Mouse (Mus musculus) megakaryocyte, embryonic 14.5 days (primary cell): ENCODE results near the gene Nup107.

Experiments used
- FLI1 ChIP-seq: IDR thresholded peaks from 2 replicates; pipeline ENCODE4 v1.6.1; 2012; ENCODE audit warnings: low read length, inconsistent platforms, mixed read lengths
- GATA1 ChIP-seq: IDR thresholded peaks from 3 replicates; pipeline ENCODE4 v1.6.1; 2012; ENCODE audit warnings: mixed read lengths, low read length, inconsistent platforms, borderline replicate concordance

DNA sequence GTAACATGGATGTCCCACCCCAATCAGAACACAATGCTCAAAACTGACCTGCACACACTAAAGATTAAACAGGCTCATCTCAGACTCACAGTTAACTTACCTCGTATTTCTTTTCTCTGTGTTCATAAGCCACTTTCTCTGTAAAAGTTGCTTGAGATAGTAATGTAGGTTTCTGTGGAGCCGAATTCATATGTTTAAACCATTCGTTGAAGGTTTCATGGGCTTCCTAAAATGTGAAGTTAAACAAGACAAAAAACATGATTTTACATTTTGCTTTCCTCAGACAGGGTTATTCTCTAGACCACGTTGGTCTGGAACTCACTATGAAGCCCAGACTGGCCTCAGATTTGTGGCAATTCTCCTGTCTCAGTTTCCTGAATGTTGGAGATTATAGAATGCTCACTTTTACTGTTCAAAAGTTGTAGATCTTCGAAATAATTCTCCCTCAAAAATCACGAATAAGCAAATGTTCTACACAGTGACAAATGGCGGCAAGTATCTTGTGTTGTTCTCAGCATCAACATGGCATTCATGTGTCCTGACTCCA is 34.6 kb downstream of the Nup107 start:
- TF ChIP-seq FLI1 (no peak), GATA1 (no peak)
